Mouse (Mus musculus) cerebellum, adult 11 months (tissue): ENCODE results near the gene Syne2.
"Not testable (repeated sequence)": the region's sequence is repeated elsewhere in the genome, so short reads cannot be mapped to it uniquely, and the experiment has no call there.

Source experiments
- DNase-seq: peaks from one replicate; pipeline ENCODE4 v3.0.0; 2022

Syne2 gene

DNA sequence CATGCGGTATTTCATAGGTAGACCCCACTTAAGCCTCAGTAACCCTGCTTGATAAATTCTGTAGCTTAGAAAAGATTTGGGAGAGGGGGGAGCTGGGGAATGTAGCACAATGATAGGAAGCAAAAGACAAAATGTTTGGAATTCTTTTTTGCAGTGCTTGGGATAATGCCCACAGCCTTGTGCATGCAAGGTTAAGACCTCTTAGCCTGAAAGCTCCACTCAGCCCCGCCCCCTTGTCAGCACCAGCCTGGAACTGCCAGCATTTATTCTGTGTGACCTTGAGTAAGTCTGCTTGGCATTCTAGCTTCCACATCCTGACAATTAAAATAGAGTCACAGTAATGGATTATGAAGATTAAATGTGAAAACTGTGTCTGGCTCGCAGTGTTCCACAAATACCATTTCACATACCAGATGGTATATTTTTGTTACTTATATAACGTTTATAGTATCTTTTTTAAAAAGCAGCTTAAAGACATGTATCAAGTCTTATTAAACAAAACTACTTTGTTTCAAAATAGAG, 299.8 kb downstream of the Syne2 start:
- no peak for DNase-seq

- DNase-seq, result no peak
These were observed 305.3 kb downstream of the Syne2 start for GRCm38 (mm10) chr12:76123223-76123622.

DNA sequence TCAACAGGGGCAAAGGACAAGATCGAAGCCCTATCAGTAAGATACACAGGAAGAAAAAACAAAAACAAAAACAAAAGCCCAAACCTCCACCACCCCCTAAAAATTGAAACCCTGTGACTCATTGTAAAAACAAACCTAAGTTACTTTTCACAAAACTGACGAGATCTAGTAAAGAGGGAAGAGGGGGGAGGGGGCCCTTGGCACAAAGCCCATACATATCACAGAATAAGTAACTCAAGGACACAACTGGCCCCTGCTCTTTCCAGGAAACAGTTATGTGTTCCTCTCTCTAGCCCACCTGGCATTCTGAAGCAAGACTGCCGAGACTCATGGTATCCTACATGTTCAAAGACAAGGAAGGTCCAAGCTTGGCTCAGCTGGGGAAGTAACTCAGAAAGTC, 310.4 kb downstream of the Syne2 start:
- DNase-seq, result no peak

DNA sequence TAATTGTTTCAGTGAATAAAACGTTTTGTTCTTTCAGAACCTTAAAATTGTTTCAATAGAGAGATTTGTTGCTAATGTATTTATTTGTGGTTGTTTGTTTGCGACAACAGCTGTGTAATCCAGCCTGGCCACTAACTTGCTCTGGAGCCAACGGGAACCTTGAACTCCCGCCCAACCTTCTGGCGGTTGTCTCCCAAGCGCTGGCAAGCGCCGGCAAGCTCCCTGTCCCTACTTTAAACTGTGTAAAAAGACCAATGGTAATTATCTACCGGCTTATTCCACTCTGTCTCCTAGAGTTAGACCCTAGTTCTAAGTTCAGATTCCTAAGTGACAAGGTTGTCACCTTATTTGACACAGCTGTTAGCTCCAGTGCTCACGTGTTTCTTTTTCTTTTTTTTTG, 310.9 kb downstream of the Syne2 start:
- DNase-seq, result peak; percentile 60

DNA sequence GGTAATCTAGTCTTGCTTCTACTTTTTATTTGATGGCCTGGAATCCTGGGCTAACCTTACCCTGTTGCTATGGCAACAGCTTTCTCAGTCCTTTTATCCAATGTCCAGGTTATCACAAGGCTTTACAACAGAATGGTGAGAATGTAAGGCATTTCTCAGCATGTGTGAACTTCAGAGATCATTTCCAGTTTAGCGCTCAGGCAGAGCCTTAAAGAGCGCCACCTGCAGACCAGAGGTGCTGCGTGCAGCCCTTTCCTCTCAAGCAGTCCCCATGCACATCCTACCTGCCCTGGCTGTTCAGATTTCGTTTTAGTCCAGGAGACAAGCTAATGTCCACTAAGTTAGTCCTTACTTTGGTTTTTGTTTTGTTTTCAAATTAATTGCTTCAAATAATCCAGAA, 312.3 kb downstream of the Syne2 start:
- peak; percentile 62 for DNase-seq

DNA sequence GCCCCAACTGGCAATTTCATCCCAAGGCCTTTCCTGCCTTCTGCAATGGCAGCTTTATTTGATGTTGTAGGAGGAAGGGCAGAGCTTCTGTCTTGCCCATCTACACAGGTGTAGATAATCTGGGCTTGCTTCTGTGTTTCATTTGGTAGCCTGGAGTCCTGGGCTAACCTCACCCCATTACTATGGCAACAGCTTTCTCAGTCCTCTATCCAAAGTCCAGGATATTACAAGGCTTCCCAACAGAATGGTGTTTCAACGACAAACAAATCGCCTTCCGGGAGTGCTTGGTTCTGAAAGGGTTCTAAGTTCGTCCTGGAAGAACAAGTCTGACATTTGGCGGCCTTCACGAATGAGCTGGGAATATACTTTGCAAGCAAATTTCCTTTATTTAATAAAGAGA, 313.0 kb downstream of the Syne2 start:
- DNase-seq, result no peak

DNA sequence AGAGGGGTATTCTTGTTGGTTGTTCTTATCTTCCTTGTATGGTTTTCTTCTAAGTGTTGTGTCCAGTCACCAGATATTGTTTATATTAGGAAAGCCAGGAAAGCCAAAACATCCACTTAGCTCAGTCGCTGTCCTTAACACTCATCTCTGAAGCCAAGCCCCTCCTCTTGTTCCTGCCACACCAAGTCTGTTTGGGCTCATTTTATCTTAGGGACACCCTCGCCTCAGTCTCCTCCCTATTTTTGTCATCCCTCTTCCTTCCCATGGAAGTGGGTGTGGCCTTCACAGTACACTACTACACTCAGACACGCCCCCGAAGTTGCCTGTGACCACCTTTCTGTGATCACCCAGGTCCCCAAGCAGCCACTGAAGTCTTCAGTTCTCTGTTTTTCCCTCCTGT, 314.7 kb downstream of the Syne2 start:
- no peak for DNase-seq

DNA sequence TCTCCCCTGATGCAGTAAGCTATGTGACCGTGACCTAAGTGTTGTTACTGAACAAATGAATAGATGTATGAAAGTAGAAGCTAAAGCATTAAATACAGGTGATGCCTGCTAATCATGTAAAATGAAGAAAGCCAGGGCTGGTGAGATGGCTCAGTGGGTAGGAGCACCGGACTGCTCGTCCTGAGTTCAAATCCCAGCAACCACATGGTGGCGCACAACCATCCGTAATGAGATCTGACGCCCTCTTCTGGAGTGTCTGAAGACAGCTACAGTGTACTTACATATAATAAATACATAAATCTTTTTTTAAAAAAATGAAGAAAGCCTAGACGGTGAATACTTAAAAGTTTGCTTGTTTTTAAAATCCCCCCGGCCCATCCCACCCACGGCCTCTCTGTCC, 315.1 kb downstream of the Syne2 start:
- DNase-seq, result not testable (repeated sequence)

DNA sequence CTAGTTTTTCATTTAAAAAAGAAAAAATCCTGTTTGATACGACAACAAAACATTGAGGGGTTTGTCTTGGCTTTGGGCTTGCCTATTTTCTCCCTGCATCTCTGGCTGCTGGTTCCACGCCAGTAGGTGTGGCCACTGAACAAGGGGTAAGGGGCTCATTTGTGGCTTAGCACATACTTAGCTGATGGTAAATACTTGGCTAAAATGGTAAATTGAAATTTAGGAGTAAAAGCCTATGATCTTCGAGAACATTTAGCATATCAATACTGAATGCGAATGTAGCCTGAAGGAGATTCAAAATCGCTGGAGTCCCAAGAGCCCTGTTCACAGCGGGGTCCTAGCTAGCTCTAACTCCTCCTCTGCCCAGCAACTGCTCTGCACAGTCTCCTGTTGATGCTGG, 318.8 kb downstream of the Syne2 start:
- no peak for DNase-seq

DNA sequence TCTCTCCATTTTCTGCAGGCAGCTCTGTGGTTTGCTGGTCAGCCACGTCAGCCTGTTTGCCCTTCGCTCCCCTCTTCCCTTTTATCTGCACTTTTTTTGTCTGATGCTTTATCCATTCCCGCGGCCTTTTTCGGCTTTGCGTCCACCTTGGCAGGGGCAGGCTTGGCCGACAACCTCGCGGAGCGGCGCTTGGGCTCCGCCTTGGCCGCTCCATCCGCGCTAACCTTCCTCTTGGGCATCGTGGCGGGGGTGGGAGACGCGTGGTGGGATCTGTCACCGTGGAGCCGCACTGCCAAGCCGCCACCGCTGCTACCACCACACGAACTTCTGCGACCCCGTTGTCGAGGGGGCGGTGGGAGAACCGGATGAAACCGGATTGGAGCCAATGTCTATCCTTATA, 334.5 kb downstream of the Syne2 start:
- DNase-seq, result peak; percentile 10
